Mouse (Mus musculus) bone marrow, adult 2 months (tissue): ENCODE results near the gene Cit. TPM values are rescaled to one million over a fixed set of nuclear protein-coding genes. Genes with fewer than 3 reads are reported as not detected.
A peak's percentile ranks its signal among the peaks of the same experiment; 100 is the strongest.

ENCODE experiments used
- H3K27ac ChIP-seq: fragments of 200-500 bp; 2 replicates; pipeline ENCODE4 v1.5.1; 2012; ENCODE audit warnings: low read depth, mild to moderate bottlenecking, control low read depth, inconsistent platforms, low read length; ENCODE audit not compliant: control insufficient read depth, poor library complexity, insufficient read depth
- H3K4me1 ChIP-seq: fragments of 200-500 bp; 2 replicates; pipeline ENCODE4 v1.6.1; 2011; ENCODE audit warnings: low read length; ENCODE audit not compliant: control insufficient read depth, insufficient read depth
- H3K4me3 ChIP-seq: fragments of 200-500 bp; replicated peaks from 2 replicates; pipeline ENCODE3; 2011; ENCODE audit warnings: mild to moderate bottlenecking, low read depth, low read length, control low read depth; ENCODE audit not compliant: control insufficient read depth
- CTCF ChIP-seq: fragments of 200-500 bp; IDR thresholded peaks from 2 replicates; pipeline ENCODE4 v1.5.1; 2011; ENCODE audit warnings: low read length, control low read depth; ENCODE audit not compliant: control insufficient read depth, insufficient read depth
- POLR2A ChIP-seq: fragments of 200-500 bp; IDR thresholded peaks from 2 replicates; pipeline ENCODE4 v1.6.1; 2011; ENCODE audit warnings: low read depth, mild to moderate bottlenecking, control low read depth, low read length, borderline replicate concordance; ENCODE audit not compliant: control insufficient read depth
- WGBS: fragments of 180-500 bp; shearing (Covaris S2); methylation state at CpG from one replicate; pipeline ENCODE4 v1.1.7; 2018; 5-methylcytosine and 5-hydroxymethylcytosine counted together
- polyA plus RNA-seq: library from polyadenylated mRNA; stranded (reverse); fragments of >200 nt; gene quantifications from 2 replicates; pipeline ENCODE4 v1.2.4, GENCODE M21; 2011; ENCODE audit warnings: low replicate concordance; ENCODE audit not compliant: missing spikeins, insufficient read depth, insufficient read length

Cit gene
- polyA plus RNA-seq, 1 experiment = 76.2 TPM

DNA sequence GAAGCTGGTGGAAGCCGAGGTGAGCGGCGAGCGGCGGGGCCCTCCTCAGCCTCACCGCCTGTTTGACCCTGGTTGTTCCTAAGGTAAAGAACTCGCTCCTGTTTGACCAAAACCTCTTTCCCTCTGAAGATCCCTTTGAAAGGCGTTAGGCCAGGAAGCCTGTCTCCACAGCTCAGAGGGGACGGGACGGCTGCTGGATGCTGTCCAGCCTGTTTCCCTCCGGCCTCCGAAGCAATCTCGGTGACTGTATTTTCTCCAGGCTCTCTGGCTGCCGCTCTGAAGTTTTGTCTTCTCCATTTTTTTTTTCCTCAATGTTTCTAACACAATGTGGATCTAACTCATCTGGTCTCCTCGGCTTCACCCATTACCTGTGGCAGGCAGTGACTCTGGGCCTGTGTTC is 91.8 kb downstream of the Cit start:
- TF ChIP-seq POLR2A = no peak
- no peak for TF ChIP-seq CTCF
- no peaks in the 10 kb centered on the region for H3K4me1 ChIP-seq
- 93% methylated on average over 15 of the region's 15 CpGs for WGBS
- no peak overlapping the region for H3K4me3 ChIP-seq
- H3K27ac ChIP-seq = no peak overlapping the region

GRCm38 (mm10) chr5:115937566-115937965 is 92.5 kb downstream of the Cit start:
- H3K27ac ChIP-seq = no peak overlapping the region
- WGBS = 88% methylated on average over 6 of the region's 6 CpGs
- H3K4me1 ChIP-seq = no peaks in the 10 kb centered on the region
- H3K4me3 ChIP-seq = no peak overlapping the region
- TF ChIP-seq CTCF (no peak), POLR2A (no peak)

GRCm38 (mm10) chr5:115938999-115939398 is 93.9 kb downstream of the Cit start:
- H3K4me1 ChIP-seq = no peaks in the 10 kb centered on the region
- 94% methylated on average over 13 of the region's 13 CpGs for WGBS
- H3K27ac ChIP-seq = no peak overlapping the region
- no peak overlapping the region for H3K4me3 ChIP-seq
- TF ChIP-seq CTCF = no peak
- TF ChIP-seq POLR2A = no peak

- TF ChIP-seq CTCF = no peak
- no peak for TF ChIP-seq POLR2A
Measured at GRCm38 (mm10) chr5:115942389-115942788, 97.3 kb downstream of the Cit start.

GRCm38 (mm10) chr5:115944791-115945490 is 99.9 kb downstream of the Cit start:
- WGBS = 68% methylated on average over 11 of the region's 11 CpGs
- no peak for TF ChIP-seq CTCF
- no peak for TF ChIP-seq POLR2A
- Histone ChIP-seq H3K27ac (peak overlapping the region; percentile 70), H3K4me3 (peak overlapping the region; percentile 63), H3K4me1 (no peaks in the 10 kb centered on the region)

More at GRCm38 (mm10) chr5:115942389-115942788, 97.3 kb downstream of the Cit start:
- no peak overlapping the region for H3K4me3 ChIP-seq
- WGBS = 95% methylated on average over 3 of the region's 3 CpGs
- no peaks in the 10 kb centered on the region for H3K4me1 ChIP-seq
- no peak overlapping the region for H3K27ac ChIP-seq

GRCm38 (mm10) chr5:115947622-115948353 is 102.7 kb downstream of the Cit start:
- Histone ChIP-seq H3K27ac (no peak overlapping the region), H3K4me3 (peak overlapping the region; percentile 35), H3K4me1 (no peaks in the 10 kb centered on the region)
- 90% methylated on average over 15 of the region's 15 CpGs for WGBS
- TF ChIP-seq POLR2A (no peak), CTCF (no peak)

DNA sequence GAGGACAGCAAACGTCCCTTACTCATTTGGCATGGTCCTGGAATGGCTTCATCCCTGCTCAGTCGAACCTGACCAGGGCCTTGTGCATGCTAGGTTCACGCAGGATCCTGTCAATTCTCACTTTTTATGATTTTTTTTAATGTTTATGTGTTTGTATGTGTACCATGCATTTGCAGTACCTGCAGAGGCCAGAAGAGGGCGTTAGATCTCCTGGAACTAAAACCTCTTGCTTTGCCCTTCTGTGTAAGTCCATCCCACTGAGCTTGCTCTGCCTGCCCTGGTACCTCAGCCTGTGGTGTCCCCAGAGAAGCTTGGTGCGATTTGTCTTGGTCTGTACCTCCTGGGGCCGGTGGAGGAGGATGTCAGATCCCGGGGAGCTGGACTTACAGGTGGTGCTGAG is 105.9 kb downstream of the Cit start:
- no peaks in the 10 kb centered on the region for H3K4me1 ChIP-seq
- 82% methylated on average over 7 of the region's 7 CpGs for WGBS

GRCm38 (mm10) chr5:115953173-115953572 is 108.1 kb downstream of the Cit start:
- H3K4me1 ChIP-seq = peaks cover 2% of the 10 kb centered on the region; the same call in 1 of the 2 replicates
- H3K4me3 ChIP-seq = no peak overlapping the region
- H3K27ac ChIP-seq = no peak overlapping the region
- TF ChIP-seq POLR2A = no peak
- TF ChIP-seq CTCF = peak; percentile 57
- WGBS = 93% methylated on average over 6 of the region's 6 CpGs

More for the DNA sequence above, 105.9 kb downstream of the Cit start:
- TF ChIP-seq CTCF (peak; percentile 4; the same call in 1 of the 2 replicates), POLR2A (no peak)
- Histone ChIP-seq H3K4me3 (no peak overlapping the region), H3K27ac (no peak overlapping the region)

DNA sequence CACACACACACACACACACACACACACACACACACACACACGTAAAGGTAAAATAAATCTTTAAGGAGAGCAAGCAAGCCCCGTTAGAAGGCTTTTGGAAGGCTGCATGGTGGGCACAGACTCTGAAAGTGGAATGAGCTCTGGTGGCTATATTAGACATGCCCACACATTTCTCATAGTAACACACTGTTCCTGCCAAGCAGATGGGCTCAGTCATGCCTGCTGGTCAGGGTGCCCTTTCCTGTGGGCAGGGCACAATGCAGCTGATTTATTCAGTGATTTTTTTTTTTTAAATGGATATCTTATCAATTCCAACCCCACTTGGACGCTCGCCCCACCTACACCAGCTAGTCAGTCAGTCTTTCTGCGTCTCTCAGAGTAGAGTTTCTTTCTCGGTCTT is 109.0 kb downstream of the Cit start:
- WGBS = 86% methylated on average over 6 of the region's 6 CpGs
- TF ChIP-seq CTCF (no peak), POLR2A (no peak)
- no peak overlapping the region for H3K27ac ChIP-seq
- peaks cover 3% of the 10 kb centered on the region; the same call in 1 of the 2 replicates for H3K4me1 ChIP-seq
- no peak overlapping the region for H3K4me3 ChIP-seq
